Mouse (Mus musculus): ENCODE measurements around the gene Gm20388.

Gene Gm20388

DNA sequence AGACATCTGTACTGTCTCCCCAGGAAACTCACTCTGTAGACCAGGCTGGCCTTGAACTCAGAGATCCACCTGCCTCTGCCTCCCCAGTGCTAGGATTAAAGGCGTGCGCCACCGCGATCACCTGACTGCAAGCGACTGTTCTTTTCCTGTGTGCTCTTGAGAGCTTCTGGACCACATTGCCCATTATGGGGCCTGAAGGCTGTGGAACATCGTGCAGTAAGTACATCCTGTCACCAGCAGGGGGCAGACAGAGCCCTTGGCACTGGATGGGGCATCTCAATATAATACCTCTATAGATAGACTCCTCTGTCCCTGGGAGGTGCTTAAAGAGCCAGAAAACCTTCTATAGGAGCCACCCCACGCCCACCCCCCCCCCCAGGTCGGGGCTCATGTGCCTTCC is 2924.3 kb downstream of the Gm20388 start:
- peak; percentile 95 for DNase-seq

DNA sequence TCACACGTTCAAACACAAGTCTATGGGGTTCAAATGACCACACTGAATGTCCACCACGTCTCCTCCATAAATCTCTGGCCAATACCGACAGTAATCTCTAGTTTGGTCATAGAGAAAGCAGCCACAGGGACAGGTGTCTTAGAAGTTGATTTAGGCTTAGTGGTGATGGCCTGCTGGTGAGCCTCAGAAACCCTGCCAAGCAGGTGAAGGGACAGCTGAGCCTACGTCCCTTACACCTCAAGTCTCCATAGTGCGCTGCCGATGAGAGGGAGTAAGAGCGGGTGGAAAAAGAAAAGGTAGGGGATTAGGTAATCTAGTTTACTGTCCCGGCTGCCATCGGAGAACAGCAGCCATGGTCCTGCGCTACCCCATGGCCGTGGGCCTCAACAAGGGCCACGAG is 2925.6 kb downstream of the Gm20388 start:
- no peak for DNase-seq

DNA sequence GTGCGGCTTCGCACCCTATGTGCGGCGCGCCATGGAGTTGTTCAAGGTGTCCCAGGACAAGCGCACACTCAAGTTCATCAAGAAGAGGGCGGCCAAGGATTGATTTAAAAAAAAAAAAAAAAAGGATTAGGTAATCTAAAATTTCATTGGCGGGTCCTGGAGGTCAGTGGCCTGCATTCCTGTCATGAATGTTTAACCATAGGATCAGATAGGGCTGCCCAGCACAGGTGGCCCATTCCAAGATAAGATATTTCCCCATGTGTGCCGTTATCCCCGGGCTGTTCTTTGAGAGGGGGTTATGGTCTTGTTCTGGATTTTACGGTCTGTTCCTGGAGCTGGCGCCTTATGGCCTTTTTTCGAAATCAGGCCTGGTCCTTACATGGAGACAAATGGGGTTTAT is 2926.1 kb downstream of the Gm20388 start:
- no peak for DNase-seq

- no peak for DNase-seq
Observed at GRCm38 (mm10) chr8:122844161-122844560, 2933.5 kb downstream of the Gm20388 start.

GRCm38 (mm10) chr8:122845662-122846061 is 2935.0 kb downstream of the Gm20388 start:
- no peak for DNase-seq

DNA sequence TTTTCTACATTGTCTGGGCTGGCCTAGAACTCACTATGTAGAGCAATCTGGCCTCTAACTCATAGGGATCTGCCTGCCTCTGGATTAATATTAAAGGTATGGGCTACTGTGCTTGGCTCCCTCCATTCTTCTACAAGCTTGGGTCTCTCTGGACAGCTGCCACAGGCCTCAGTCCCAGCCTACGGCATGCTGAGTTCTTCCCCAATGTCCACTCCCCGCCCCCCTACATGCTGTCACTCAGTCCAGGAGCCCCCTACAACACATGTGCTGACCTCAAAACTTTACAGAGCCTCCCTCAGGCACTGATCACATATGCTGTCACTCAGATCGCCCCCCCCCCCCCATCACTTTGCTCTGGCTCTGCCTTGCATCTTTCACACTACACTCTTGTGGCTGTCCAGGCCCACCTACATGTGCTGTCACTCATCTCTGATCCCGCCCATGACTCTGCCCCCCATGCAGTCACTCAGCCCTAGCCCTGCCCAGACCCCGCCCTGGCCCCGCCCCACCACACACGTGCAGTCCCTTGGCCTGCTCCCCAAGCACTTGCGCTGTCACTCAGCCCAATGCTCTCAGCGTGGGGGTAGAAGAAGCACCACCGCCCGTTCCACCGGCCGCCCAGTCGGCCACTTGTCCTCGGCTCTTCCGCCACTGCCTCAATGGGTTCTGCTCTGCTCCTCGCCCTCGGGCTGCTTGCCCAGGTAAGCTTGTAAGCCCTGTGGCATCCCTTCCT is 2937.4 kb downstream of the Gm20388 start, which contains the start of gene Cdh15:
Gene Cdh15 (plus strand): TSS at position 138 of the 733 bp plus-strand sequence.
- peak; percentile 87 for DNase-seq

- no peak for DNase-seq
Observed at GRCm38 (mm10) chr8:122849152-122849910, 2938.7 kb downstream of the Gm20388 start.

DNA sequence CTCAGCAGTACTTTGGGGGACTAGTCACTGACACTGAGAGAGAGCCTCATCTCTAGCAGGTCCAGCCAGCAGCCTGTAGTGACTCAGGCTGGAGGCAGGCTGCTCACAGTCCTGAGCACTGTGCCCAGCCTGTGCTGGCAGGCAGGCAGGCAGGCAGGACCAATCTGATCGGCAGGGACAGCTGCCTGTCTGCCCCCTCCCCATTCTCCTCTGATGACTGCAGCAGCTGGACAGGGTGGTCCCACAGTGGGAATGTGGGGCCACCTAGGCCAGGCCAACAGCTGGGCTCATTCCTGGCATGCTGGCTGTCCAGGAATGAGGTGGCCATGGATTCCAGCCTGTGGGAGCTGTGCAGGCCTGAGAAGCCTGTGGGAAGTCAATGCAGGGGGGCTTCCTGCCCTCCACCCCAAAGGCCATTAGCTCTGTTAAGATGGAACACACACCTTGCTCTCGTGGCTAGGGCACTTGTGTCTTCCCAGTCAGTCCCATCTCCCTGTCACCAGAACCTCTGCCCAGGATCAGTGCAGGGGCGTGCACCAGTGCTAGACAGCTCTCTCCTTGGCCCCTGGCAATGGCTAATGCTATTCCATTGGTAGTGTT is 2940.1 kb downstream of the Gm20388 start:
- no peak for DNase-seq

DNA sequence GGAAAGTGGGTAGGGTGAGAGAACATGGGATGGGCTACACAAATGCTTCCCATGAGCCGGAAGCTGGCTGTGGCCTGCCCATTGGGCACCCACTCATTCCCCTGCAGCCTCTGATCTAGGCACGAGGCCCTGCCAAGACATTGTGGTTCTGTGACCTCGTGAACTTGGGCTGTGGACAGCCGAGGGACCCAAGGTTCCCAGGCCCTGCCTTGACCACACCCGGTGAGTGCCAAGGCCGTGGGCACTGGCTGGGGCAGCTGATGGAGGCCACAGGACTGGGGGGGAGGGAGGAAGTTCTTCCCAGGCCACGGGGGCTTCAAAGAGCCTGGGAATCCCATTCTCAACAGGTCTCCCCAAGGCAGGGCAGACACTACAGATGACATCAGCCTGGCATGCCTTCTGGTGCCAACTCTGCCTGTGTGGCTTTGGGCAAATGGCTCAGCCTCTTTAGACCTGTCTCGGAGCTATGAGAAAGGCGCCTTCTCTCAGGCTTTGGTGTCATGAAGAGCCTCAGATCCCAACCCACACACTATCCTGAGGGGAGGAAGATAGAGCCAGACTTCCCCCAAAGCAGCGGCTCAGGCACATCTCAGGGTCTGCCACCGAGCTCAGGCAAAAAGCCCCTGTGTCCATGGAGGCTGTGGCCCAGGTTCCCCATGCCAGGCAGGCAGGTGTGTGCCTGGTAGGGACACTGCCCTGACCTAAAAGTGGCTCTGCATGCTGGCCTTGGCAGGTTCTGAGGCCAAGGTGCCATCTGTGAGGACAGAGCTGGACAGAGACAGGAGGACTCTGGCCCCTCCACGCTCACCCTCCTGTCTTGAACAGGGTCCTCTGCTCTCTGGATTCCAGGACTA is 2941.3 kb downstream of the Gm20388 start:
- peak; percentile 97 for DNase-seq

- DNase-seq: peak; percentile 94
Observed at GRCm38 (mm10) chr8:122852546-122852905, 2941.9 kb downstream of the Gm20388 start.

DNA sequence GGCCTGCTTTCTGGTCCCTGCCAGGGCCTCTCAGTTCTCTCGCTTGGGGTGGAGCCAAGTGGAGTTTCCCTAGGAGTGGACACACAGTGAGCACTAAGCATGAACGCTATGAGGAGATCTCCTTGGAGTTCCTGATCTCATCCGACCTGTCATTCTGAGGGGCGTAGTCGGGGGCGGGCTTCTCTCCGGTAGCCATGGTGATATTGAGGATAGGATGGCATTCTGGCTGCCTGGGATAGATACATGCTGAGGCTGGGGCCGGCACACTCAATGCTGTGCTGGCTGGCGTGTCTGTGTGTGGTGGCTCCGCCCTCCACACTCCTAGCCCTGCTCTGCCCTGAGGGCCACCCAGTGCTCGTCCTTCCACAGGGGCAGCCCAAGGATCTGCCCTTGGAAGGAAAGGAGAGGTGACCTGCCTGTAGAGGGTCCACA is 2942.7 kb downstream of the Gm20388 start:
- peak; percentile 88 for DNase-seq

- no peak for DNase-seq
Observed at GRCm38 (mm10) chr8:122854388-122854787, 2943.7 kb downstream of the Gm20388 start.

DNA sequence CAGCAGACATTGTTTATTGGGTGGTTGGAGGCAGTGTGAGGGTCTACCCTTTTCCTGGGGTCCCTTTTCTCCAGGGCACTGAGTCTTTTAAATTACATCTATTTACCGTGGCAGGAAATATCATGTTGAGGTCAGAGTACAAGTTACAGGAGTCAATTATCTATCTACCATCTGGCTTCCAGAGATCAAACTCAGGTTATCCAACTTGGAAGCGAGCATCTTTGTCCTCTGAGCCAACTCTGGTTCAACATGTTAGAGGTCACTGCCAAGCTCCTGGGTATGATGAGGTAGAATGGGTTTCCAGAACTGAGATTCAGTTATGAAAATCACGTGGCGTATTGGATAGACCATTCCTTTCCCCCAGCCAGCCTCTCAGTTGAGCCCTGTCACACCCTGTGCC is 2944.5 kb downstream of the Gm20388 start:
- no peak for DNase-seq

DNA sequence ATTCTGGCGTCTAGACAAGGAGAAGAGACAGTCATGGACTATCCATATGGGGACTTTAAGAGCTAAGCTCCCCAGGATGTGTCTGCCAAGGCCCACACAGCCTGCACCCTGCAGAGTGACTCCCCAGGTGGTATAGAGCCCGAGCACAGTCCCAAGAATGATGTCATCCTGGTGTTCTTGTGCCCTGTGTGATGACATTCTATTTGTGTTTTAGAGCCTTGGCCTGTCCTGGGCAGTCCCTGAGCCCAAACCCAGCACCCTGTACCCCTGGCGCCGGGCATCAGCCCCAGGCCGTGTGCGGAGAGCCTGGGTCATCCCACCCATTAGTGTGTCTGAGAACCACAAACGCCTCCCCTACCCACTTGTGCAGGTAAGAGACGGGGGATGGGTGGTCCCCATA is 2945.6 kb downstream of the Gm20388 start:
- DNase-seq: peak; percentile 71

GRCm38 (mm10) chr8:122859843-122860242 is 2949.2 kb downstream of the Gm20388 start:
- DNase-seq: no peak

DNA sequence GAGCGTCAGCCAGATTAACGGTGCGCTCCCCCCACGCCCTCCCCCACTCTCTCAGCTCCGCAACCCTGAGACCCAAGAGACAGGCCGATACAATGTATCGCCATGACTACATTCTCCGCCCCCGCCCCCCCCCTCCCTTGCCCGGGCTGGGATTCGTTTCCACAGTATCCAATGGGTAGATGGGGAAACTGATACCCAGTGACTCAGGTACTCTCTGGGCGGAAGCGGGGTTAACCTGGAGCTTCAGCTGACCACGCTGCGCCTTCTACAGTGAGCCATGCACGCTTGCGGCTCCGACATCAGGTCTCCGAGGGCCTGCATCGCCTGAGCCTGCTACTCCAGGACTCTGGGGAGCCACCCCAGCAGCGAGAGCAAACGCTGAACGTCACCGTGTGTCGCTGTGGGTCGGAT is 2954.1 kb downstream of the Gm20388 start:
- no peak for DNase-seq

GRCm38 (mm10) chr8:122865441-122865840 is 2954.8 kb downstream of the Gm20388 start:
- DNase-seq: no peak

- no peak for DNase-seq
Observed at GRCm38 (mm10) chr8:122866231-122866630, 2955.6 kb downstream of the Gm20388 start.

- DNase-seq: no peak
Observed at GRCm38 (mm10) chr8:122867982-122868381, 2957.3 kb downstream of the Gm20388 start.

DNA sequence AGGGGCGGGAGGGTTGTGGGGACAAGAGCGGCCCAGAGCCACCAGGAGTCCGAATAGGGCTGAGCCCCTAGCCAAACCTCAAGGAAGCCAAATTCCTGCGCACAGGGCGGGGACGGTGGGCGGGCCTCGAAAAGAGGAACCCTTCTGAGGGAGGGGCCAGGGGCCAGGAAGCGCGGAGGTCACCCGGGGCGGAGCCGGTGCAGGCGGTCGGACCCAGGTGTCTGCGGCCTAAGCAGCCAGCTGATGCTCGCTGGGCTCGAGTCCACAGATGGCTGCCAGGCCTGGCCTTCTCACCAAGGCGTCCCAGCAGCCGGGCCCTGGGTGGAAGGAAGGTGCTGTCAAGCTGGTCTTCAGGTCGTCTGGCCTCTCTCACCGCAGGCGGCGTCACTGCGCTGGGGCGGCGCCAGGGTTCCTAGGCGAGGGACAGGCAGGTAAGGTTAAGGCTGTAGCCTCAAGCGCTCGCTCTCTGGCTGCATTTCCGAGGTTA is 2959.8 kb downstream of the Gm20388 start:
- peak; percentile 78 for DNase-seq

GRCm38 (mm10) chr8:122871663-122872062 is 2961.0 kb downstream of the Gm20388 start:
- no peak for DNase-seq

DNA sequence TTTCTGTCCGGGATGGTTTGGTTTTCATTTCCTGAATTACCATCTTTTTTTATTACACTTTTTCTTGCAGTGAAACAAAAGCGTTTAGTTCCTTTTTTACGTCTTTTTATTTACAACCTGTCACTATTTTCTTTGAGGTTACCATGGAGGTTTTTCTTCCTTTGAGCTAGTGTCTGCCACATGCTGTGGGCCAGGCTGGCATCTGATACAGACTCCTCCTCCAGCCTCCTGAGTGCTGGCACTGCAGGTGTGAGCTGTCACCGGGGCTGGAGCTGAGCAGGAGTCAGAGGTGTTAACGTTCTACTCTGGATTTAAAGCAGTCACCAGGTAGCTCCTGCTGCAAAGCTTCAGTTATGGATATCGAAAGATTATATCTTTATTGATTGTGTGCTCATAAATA is 2962.5 kb downstream of the Gm20388 start:
- DNase-seq: peak; percentile 83

DNA sequence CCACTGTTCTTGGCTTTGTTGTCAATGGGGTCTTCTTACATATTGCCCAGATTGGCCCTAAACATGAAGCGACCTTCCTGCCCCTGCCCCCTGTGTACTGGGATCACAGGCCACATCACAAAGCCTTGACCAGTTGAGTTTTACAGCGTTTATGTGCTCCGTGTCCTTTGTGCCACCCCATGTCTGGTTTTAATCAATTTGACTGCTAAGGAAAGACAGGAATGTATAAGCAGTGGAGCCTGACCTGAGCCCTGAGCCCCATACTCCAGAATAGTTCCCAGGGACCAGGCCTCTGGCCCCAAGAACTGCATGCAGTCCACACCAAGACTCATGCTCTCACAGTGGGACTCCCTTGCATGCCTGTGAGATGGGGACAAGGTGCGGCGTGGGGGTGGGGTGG is 2964.5 kb downstream of the Gm20388 start:
- DNase-seq: no peak
